Mouse (Mus musculus): ENCODE measurements around the gene Ston2.

DNA sequence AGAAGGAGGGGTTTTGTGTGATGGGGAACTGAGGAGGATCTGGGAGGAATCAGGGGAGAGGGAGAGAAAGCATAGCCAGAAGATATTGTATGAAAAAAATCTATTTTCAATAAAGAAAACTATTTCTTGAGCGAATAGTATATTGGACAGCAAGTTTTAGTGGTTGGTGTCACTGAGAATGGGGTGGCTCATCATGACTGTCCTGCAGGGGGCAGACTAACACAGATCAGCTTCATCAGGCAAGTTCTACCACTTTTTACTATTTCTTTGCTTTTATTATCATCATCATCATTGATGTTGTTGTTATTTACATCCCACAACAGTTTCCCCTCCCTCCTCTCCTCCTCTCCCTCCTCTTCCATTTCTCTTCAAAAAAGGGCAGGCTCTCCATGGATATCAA is 163.2 kb downstream of the Ston2 start:
- TF ChIP-seq FLI1 (IDR thresholded peaks at IDR 0.05; ENCODE audit: low read length) (no peak), GATA1 (IDR thresholded peaks at IDR 0.05; ENCODE audit: borderline replicate concordance, low read length) (no peak)
